Mouse (Mus musculus) forebrain, embryonic 15.5 days (tissue): ENCODE results near the gene Nupr1. TPM values are rescaled to one million over a fixed set of nuclear protein-coding genes. Genes with fewer than 3 reads are reported as not detected.

Experiments
- ATAC-seq: fragments of 200-750 bp; cut with Nextera tagmentation; replicated peaks from 2 replicates; pipeline ENCODE4 v1.8.0; 2017; ENCODE audit warnings: mild to moderate bottlenecking, moderate TSS enrichment, moderate library complexity
- H3K27ac ChIP-seq: fragments of 300-500 bp; sonication (generic); replicated peaks from 2 replicates; pipeline ENCODE4 v1.5.1; 2015; ENCODE audit warnings: mild to moderate bottlenecking, inconsistent platforms
- H3K27me3 ChIP-seq: fragments of 300-500 bp; sonication (generic); 2 replicates; pipeline ENCODE4 v1.6.1; 2015; ENCODE audit warnings: inconsistent platforms
- H3K36me3 ChIP-seq: fragments of 300-500 bp; sonication (generic); 2 replicates; pipeline ENCODE4 v1.6.1; 2015; ENCODE audit warnings: mild to moderate bottlenecking, inconsistent platforms
- H3K4me1 ChIP-seq: fragments of 300-500 bp; sonication (generic); 2 replicates; pipeline ENCODE4 v1.6.1; 2015; ENCODE audit warnings: inconsistent platforms
- H3K4me2 ChIP-seq: fragments of 300-500 bp; sonication (generic); replicated peaks from 2 replicates; pipeline ENCODE4 v1.6.1; 2015; ENCODE audit warnings: mild to moderate bottlenecking, inconsistent platforms
- H3K4me3 ChIP-seq: fragments of 300-500 bp; sonication (generic); 2 replicates; pipeline ENCODE4 v1.5.1; 2015; ENCODE audit warnings: mild to moderate bottlenecking, inconsistent platforms
- H3K9ac ChIP-seq: fragments of 300-500 bp; sonication (generic); replicated peaks from 2 replicates; pipeline ENCODE4 v1.6.1; 2015; ENCODE audit warnings: mild to moderate bottlenecking, inconsistent platforms
- H3K9me3 ChIP-seq: fragments of 300-500 bp; sonication (generic); 2 replicates; pipeline ENCODE4 v1.6.1; 2016; ENCODE audit warnings: inconsistent platforms
- WGBS: fragments of 180-500 bp; shearing (Covaris S2); methylation state at CpG from one replicate; pipeline ENCODE4 v1.1.7; 2015; ENCODE audit warnings: mixed read lengths; 5-methylcytosine and 5-hydroxymethylcytosine counted together
- polyA plus RNA-seq: library from polyadenylated mRNA; unstranded; fragments of >200 nt; fragmentation: Nextera tagmentation; extraction: Ambion mirVana; gene quantifications from 2 replicates; pipeline ENCODE4 v1.2.1, GENCODE M21; 2015

Gene Nupr1
- polyA plus RNA-seq: 4.9 and 5.9 TPM in 2 replicates

DNA sequence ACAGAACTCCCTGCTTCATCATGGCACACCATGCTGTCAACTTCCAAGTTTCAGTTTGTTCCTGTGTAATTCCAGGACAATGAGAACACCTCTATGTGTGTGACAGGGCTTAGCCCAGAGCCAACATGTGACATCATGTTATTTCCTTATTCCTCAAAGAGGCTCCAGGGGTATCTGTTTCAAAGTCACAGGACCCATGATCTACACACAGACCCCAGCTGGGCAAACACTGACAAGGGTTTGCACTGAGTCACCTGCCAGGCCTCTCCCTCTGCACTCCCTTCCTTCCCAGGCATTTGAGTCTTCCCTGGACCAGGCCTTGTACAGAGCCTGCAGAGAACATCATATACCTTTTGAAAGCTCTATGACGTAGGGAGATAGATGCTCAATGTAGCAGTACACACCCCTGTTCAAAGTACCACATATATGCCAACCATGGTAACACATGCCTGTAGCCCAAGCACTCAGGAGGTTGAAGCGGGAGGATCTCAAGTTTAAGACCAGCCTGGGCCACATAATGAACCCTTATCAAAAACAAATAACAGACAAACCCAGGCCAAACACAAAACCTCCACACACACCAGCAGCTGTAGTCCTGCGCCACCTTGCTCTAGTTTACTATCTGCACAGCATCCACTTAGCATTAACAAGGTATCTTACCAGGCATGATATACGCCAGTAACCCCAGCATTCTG, at the start of gene Nupr1:
TSS of gene Nupr1 (minus strand) at position 38 of the 695 bp plus-strand sequence.
- Histone ChIP-seq H3K9ac (no peak within 1 kb of the TSS), H3K27me3 (no peaks in the 10 kb centered on the region), H3K4me2 (no peak within 1 kb of the TSS), H3K9me3 (no peaks in the 10 kb centered on the region), H3K27ac (no peak within 1 kb of the TSS), H3K4me1 (no peaks in the 10 kb centered on the region), H3K4me3 (no peak within 1 kb of the TSS), H3K36me3 (no peaks in the 10 kb centered on the region)
- no peak for ATAC-seq
- WGBS: 92% methylated on average over 4 of the region's 4 CpGs

DNA sequence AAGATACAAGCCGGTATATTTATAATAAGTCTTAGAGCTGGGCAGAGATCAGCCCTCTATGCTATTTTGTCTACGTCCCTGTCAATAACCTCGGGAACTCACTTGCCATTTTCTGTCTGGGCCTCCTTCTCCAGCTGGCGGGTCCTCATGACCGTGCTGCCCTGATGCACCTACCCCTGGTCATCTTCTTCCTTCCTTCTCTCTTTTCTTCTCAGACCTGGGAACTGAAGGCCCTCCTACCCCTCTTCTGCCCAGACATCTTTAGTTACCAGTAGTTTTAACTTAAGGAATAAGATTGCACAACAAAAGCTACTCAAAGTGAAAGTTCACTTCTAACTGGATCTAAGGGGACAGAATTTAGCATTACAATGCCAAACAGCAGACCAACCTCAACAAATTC, 49.0 kb upstream of the Nupr1 start:
- Histone ChIP-seq H3K4me3 (no peak overlapping the region), H3K4me1 (no peaks in the 10 kb centered on the region), H3K9me3 (no peaks in the 10 kb centered on the region), H3K27me3 (no peaks in the 10 kb centered on the region), H3K27ac (no peak overlapping the region), H3K4me2 (no peak overlapping the region), H3K9ac (no peak overlapping the region), H3K36me3 (no peaks in the 10 kb centered on the region; the same call in 1 of the 2 replicates)
- no peak for ATAC-seq
- WGBS: 90% methylated on average over 5 of the region's 5 CpGs

DNA sequence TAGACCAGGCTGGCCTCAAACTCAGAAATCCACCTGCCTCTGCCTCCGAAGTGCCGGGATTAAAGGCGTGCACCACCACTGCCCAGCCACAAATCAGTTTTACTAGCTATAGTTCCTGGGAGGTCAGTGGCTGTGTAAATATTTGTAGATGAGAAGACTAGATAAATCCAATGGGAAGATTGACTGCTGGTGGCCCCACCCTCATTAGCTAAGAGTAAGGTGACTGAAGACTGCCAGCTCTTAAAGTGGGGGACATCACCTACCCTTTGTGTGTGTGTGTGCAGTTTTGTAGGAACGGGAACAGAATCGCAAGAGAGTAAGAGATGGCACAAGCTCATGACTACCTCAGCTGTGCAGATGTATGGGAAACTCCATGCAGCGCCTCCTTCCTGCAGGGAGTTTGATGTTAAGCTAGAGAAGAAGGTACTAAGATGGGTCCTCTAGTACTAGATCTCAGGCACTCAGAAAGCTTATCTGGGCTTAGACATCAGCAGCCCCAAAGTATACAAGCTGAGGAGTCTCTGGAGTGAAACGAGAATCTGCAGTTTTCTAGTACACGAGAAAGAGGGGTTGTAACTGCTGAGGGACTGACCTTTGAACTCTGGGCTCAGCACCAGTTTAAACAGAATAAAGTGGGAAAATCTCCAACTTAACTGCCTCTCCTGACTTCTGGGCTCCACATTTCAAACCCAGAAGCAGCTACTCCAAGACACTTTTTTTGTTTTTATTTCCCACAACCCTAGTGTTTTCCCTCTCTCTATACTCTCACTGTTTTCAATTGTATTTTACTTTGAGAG, 48.1 kb upstream of the Nupr1 start:
- H3K9ac ChIP-seq: no peak overlapping the region
- H3K27me3 ChIP-seq: no peaks in the 10 kb centered on the region
- H3K9me3 ChIP-seq: no peaks in the 10 kb centered on the region
- no peak for ATAC-seq
- no peak overlapping the region for H3K4me2 ChIP-seq
- H3K4me3 ChIP-seq: no peak overlapping the region
- no peaks in the 10 kb centered on the region for H3K4me1 ChIP-seq
- WGBS: 90% methylated on average over 8 of the region's 8 CpGs
- no peaks in the 10 kb centered on the region; the same call in 1 of the 2 replicates for H3K36me3 ChIP-seq
- no peak overlapping the region for H3K27ac ChIP-seq

DNA sequence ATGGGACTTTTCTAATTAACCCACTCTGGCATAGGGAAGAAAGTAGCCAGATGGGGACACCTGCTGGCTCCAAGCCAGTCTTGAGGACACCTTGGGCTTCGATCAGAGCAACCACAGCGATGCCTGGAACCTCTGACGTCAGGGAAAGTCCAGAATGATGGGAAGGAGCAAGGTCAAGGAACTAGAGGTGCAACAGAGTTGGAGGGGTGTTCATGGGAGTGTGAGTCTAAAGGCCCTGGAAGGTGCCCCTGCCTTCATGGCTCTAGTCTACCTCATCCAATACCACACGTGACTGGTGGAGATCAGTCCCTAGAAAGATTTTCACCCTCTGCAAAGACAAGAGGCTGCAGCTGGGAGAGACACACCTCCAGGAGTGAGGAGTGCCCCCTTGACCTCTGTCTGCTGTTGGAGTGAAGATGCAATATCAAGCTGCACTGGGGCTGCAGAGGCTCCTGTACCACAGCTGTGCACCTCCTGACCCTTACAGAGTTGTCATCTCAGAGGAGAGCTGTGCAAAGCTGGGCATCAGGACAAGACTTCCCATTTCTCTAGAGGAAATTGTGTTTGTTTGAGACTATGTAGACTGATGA, 46.1 kb upstream of the Nupr1 start:
- no peak overlapping the region for H3K4me2 ChIP-seq
- H3K9ac ChIP-seq: no peak overlapping the region
- no peak for ATAC-seq
- H3K4me3 ChIP-seq: no peak overlapping the region
- no peak overlapping the region for H3K27ac ChIP-seq
- no peaks in the 10 kb centered on the region for H3K9me3 ChIP-seq
- H3K27me3 ChIP-seq: no peaks in the 10 kb centered on the region
- no peaks in the 10 kb centered on the region for H3K4me1 ChIP-seq
- H3K36me3 ChIP-seq: peaks cover 17% of the 10 kb centered on the region
- 73% methylated on average over 4 of the region's 4 CpGs for WGBS

DNA sequence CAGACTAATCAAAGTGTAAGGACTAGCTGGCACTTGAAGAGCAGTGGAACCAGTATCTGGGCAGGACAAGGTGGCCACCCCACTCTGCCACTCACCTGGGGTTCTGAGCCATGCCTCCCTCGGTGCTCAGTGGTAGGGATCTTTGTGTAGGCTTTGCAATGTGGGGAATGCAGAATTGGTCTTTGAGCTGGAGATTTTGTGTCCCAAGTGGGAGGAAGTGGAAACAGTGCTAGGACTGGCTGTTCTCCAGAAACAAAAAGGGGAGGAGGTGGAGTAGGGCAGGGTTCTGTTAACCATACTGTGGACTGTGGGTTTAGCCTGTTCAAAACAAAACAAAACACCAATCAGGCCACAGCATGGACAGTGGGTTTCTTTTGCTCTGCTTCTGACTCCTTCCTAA, 45.5 kb upstream of the Nupr1 start, which contains the start of gene Sult1a1:
TSS of gene Sult1a1 (minus strand) at position 226 of the 400 bp plus-strand sequence.
- no peaks in the 10 kb centered on the region for H3K27me3 ChIP-seq
- no peaks in the 10 kb centered on the region for H3K4me1 ChIP-seq
- H3K27ac ChIP-seq: no peak within 1 kb of the TSS
- no peak within 1 kb of the TSS for H3K9ac ChIP-seq
- H3K4me2 ChIP-seq: no peak within 1 kb of the TSS
- ATAC-seq: no peak
- H3K36me3 ChIP-seq: peaks cover 20% of the 10 kb centered on the region
- no peaks in the 10 kb centered on the region for H3K9me3 ChIP-seq
- no peak within 1 kb of the TSS for H3K4me3 ChIP-seq
- WGBS: 96% methylated on average over 1 of the region's 1 CpGs

DNA sequence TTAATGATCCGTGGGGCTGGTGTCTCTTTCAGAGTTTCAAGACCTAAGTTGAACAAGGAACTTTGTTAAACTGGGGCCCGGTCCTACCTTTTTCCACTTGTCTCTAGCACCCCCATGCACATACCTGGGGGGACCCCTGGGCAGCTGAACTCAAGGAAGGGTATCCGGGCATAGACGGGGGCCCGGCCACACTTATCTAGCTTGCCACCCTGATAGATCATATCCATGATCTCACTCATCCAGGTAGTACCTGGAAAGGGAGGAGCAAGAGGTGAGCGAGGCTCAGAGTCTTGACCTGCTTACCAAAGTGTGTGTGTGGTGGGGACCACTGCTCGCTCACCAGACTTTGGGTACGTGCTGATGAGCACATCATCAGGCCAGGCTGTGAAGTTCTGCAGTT, 44.4 kb upstream of the Nupr1 start:
- Histone ChIP-seq H3K27ac (no peak overlapping the region), H3K9ac (no peak overlapping the region), H3K4me2 (no peak overlapping the region), H3K36me3 (peaks cover 26% of the 10 kb centered on the region), H3K9me3 (no peaks in the 10 kb centered on the region), H3K4me1 (no peaks in the 10 kb centered on the region), H3K4me3 (no peak overlapping the region), H3K27me3 (no peaks in the 10 kb centered on the region)
- 97% methylated on average over 8 of the region's 8 CpGs for WGBS
- no peak for ATAC-seq

DNA sequence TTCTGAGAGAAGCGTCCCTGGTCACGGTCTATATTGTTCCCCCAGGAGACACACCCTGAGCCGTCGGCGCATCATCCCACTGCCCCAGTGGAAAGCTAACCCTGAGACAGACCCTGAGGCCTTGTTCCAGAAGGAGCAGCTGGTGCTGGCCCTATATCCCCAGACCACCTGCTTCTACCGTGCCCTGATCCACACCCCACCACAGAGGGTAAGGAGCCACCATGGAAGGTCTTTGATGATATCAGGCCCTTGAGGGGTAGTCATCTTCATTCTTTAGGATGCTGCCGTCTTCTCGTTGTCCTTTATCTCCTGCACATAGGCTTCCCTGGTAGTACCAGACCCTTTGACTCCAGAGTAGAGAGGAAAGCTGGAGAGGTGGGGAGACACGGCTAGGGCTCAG, 41.5 kb upstream of the Nupr1 start:
- Histone ChIP-seq H3K4me3 (no peak overlapping the region), H3K4me1 (no peaks in the 10 kb centered on the region), H3K27me3 (no peaks in the 10 kb centered on the region), H3K9me3 (no peaks in the 10 kb centered on the region), H3K9ac (no peak overlapping the region), H3K27ac (no peak overlapping the region), H3K36me3 (peaks cover 27% of the 10 kb centered on the region), H3K4me2 (no peak overlapping the region)
- WGBS: 94% methylated on average over 9 of the region's 9 CpGs
- ATAC-seq: no peak

DNA sequence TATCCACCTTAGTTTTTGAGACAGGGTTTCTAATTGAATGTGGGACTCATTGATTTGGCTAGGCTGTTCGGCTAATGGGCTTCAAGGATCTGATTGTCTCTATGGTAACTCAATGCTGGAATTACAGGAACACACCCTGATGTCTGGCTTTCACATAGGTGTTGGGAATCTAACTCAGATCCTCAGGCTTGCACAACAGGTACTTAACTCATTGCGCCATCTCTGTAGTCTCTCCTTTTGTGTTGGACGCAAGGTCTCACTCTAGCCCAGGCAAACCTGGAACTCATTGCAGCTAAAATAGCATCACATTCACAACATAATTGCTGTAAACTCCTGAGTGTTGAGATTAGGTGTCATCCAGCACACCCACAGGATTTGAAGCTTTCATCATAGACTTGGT, 39.5 kb upstream of the Nupr1 start:
- H3K27ac ChIP-seq: no peak overlapping the region
- no peak overlapping the region for H3K4me2 ChIP-seq
- no peaks in the 10 kb centered on the region for H3K4me1 ChIP-seq
- WGBS: 96% methylated on average over 3 of the region's 3 CpGs
- H3K9ac ChIP-seq: no peak overlapping the region
- no peak for ATAC-seq
- H3K36me3 ChIP-seq: peaks cover 39% of the 10 kb centered on the region
- no peak overlapping the region for H3K4me3 ChIP-seq
- no peaks in the 10 kb centered on the region for H3K27me3 ChIP-seq
- H3K9me3 ChIP-seq: no peaks in the 10 kb centered on the region

DNA sequence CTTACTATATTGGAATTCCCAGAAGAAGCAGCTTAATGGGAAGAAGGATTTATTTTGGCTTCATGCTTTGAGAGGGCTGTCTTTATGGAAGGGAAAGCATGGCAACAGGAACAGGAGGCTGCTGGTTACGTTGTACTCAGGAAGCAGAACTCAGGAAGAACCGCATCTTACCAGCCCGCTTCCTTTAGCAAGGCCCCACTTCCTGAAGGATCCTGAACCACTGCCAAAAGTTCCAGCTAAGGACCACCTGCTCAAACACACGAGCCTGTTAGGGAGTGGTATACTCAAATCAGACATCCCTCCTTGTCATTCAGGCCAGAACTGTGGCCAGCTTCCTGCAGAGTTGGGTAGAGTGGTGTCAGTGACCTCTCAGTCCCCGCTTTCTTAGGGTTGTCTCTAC, 37.8 kb upstream of the Nupr1 start:
- Histone ChIP-seq H3K4me2 (no peak overlapping the region), H3K9ac (no peak overlapping the region), H3K4me3 (no peak overlapping the region), H3K36me3 (peaks cover 43% of the 10 kb centered on the region), H3K9me3 (no peaks in the 10 kb centered on the region), H3K27me3 (no peaks in the 10 kb centered on the region), H3K4me1 (no peaks in the 10 kb centered on the region), H3K27ac (no peak overlapping the region)
- WGBS: 73% methylated on average over 5 of the region's 5 CpGs
- no peak for ATAC-seq

DNA sequence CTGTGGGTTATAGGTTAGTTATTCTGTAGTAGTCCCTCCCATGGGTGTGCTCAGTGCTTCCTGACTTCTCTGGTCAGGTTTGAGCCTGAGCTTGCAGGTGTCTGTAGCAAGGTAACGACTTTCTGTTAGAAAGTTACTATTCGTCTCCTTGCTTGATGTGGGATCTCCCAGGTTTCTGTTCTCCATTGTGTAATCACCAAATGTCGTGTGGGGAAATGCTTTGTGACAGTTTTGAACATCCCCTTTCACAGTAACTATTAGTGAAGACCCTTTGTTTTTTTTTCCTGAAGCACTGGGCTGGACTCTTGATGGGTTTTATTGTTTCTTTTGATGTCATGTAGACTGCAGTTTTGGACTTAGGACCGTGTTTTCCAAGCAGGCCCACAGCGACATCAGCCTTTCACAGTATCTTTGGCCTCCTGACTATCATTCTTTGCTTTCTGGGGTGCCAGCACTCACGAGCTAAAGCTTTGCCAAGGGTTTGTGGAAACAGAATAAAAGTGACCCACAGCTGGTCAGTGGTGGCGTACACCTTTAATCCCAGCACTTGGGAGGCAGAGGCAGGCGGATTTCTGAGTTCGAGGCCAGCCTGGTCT, 36.9 kb upstream of the Nupr1 start:
- no peak overlapping the region for H3K4me3 ChIP-seq
- no peaks in the 10 kb centered on the region for H3K9me3 ChIP-seq
- WGBS: 86% methylated on average over 9 of the region's 9 CpGs
- no peak for ATAC-seq
- peaks cover 41% of the 10 kb centered on the region for H3K36me3 ChIP-seq
- no peaks in the 10 kb centered on the region for H3K4me1 ChIP-seq
- no peak overlapping the region for H3K4me2 ChIP-seq
- no peaks in the 10 kb centered on the region for H3K27me3 ChIP-seq
- no peak overlapping the region for H3K27ac ChIP-seq
- no peak overlapping the region for H3K9ac ChIP-seq

DNA sequence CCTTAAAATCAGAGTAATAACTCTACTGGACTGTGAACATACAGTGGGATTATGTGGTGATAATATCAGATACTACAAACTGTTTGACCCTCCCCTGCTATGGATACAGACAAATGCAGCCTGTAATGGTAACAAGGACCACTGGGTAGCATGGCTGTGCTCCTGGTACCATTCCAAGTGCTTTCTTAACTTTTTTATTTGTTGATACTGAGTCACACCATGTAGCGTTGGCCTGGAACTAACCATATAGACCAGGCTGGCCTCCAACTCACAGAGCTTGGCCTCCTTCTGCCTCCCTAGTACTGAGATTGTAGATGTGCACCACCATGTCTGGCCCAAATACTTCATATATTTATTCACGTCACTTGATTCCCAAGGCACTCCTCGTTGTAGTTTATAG, 34.6 kb upstream of the Nupr1 start:
- no peaks in the 10 kb centered on the region for H3K27me3 ChIP-seq
- H3K36me3 ChIP-seq: peaks cover 25% of the 10 kb centered on the region
- no peaks in the 10 kb centered on the region for H3K4me1 ChIP-seq
- no peak for ATAC-seq
- H3K27ac ChIP-seq: no peak overlapping the region
- WGBS: 95% methylated on average over 3 of the region's 3 CpGs
- H3K4me3 ChIP-seq: no peak overlapping the region
- H3K4me2 ChIP-seq: no peak overlapping the region
- no peaks in the 10 kb centered on the region for H3K9me3 ChIP-seq
- H3K9ac ChIP-seq: no peak overlapping the region

DNA sequence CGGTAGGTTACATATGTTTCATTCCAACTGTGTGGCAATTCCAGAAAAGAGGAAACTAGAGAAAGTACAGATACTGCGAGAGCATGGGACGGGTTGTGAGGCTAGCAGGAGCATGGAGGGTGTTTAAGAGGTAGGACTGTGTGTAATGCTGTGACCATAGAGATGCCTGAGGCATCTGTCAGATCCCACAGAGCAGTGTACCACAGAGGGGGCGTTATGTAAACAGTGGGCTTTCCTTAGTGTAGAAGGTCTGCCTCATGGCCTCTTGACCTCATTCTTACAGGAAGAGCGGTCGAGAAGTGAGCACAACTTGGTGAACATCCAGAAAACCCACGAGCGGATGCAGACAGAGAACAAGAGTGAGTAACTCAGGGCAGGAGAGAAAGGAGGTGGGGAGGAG, 33.0 kb upstream of the Nupr1 start:
- H3K36me3 ChIP-seq: peaks cover 22% of the 10 kb centered on the region
- H3K27ac ChIP-seq: no peak overlapping the region
- no peaks in the 10 kb centered on the region for H3K9me3 ChIP-seq
- H3K4me1 ChIP-seq: no peaks in the 10 kb centered on the region
- no peak overlapping the region for H3K9ac ChIP-seq
- no peak for ATAC-seq
- no peak overlapping the region for H3K4me2 ChIP-seq
- H3K4me3 ChIP-seq: no peak overlapping the region
- no peaks in the 10 kb centered on the region for H3K27me3 ChIP-seq
- WGBS: 88% methylated on average over 8 of the region's 8 CpGs
